Mouse (Mus musculus) forebrain, embryonic 14.5 days (tissue): Measurements from ENCODE around the gene Map2k5. TPM values are rescaled to one million over a fixed set of nuclear protein-coding genes. Genes with fewer than 3 reads are reported as not detected.

Experiments
- ATAC-seq: fragments of 200-750 bp; cut with Nextera tagmentation; 2 replicates; pipeline ENCODE4 v1.8.0; 2017; ENCODE audit warnings: mild to moderate bottlenecking, moderate library complexity
- DNase-seq: peaks from one replicate; pipeline ENCODE4 v3.0.0-alpha.2; 2015; ENCODE audit warnings: low spot score
- H3K27ac ChIP-seq: fragments of 300-500 bp; sonication (generic); 2 replicates; pipeline ENCODE4 v1.5.1; 2014; ENCODE audit warnings: low read depth, mild to moderate bottlenecking, control low read depth, low read length, moderate library complexity
- H3K27me3 ChIP-seq: fragments of 300-500 bp; sonication (generic); replicated peaks from 2 replicates; pipeline ENCODE4 v1.6.1; 2014; ENCODE audit warnings: low read length, control low read depth, mixed read lengths; ENCODE audit not compliant: control insufficient read depth, insufficient read depth
- H3K36me3 ChIP-seq: fragments of 300-500 bp; sonication (generic); 2 replicates; pipeline ENCODE4 v1.6.1; 2014; ENCODE audit warnings: low read length, control low read depth; ENCODE audit not compliant: control insufficient read depth, insufficient read depth
- H3K4me1 ChIP-seq: fragments of 300-500 bp; sonication (generic); 2 replicates; pipeline ENCODE4 v1.6.1; 2014; ENCODE audit warnings: antibody characterized with exemption, low read length, control low read depth; ENCODE audit not compliant: control insufficient read depth, insufficient read depth
- H3K4me2 ChIP-seq: fragments of 300-500 bp; sonication (generic); 2 replicates; pipeline ENCODE4 v1.6.1; 2014; ENCODE audit warnings: mild to moderate bottlenecking, control low read depth, low read length
- H3K4me3 ChIP-seq: fragments of 300-500 bp; sonication (generic); 2 replicates; pipeline ENCODE4 v1.5.1; 2014; ENCODE audit warnings: low read depth, low read length, control low read depth
- H3K9ac ChIP-seq: fragments of 300-500 bp; sonication (generic); 2 replicates; pipeline ENCODE4 v1.6.1; 2014; ENCODE audit warnings: mild to moderate bottlenecking, low read length, control low read depth, moderate library complexity
- H3K9me3 ChIP-seq: fragments of 300-500 bp; sonication (generic); replicated peaks from 2 replicates; pipeline ENCODE4 v1.6.1; 2016; ENCODE audit warnings: low read length, control low read depth, mixed read lengths; ENCODE audit not compliant: control insufficient read depth
- WGBS: fragments of 180-500 bp; shearing (Covaris S2); extraction: QIAGEN DNeasy Blood & Tissue Kit; methylation state at CpG from one replicate; pipeline ENCODE4 v1.1.7; 2014; 5-methylcytosine and 5-hydroxymethylcytosine counted together
- polyA plus RNA-seq: library from polyadenylated mRNA; unstranded; fragments of >200 nt; fragmentation: Nextera tagmentation; extraction: Ambion mirVana; gene quantifications from 2 replicates; pipeline ENCODE4 v1.2.1, GENCODE M21; 2014

The Map2k5 gene
- polyA plus RNA-seq, 1 experiment from 2014 or later: 40.3 TPM

DNA sequence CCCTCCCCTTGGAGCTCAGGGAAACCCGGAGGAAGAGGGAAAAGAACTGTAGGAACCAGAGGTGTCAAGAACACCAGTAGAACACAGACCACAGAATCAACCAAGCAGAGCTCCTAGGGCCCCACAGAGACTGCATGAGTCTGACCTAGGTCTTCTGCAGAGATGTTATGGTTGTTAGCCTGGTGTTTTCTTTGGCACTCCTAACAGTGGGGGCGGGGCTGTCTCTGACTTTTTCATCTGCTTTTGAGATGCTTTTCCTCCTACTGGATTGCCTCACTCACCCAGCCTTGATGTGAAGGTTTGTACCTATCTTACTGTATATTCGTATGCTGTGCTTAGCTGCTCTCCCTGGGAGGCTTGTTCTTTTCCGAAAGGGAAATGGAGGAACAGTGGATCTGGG lies 23.5 kb downstream of the Map2k5 start:
- H3K4me3 ChIP-seq: no peak overlapping the region
- H3K4me1 ChIP-seq: no peaks in the 10 kb centered on the region
- no peaks in the 10 kb centered on the region for H3K9me3 ChIP-seq
- no peaks in the 10 kb centered on the region for H3K36me3 ChIP-seq
- ATAC-seq (no peak), DNase-seq (no peak)
- 91% methylated on average over 4 of the region's 4 CpGs for WGBS
- H3K4me2 ChIP-seq: no peak overlapping the region
- no peak overlapping the region for H3K27ac ChIP-seq
- H3K27me3 ChIP-seq: no peaks in the 10 kb centered on the region
- H3K9ac ChIP-seq: no peak overlapping the region

DNA sequence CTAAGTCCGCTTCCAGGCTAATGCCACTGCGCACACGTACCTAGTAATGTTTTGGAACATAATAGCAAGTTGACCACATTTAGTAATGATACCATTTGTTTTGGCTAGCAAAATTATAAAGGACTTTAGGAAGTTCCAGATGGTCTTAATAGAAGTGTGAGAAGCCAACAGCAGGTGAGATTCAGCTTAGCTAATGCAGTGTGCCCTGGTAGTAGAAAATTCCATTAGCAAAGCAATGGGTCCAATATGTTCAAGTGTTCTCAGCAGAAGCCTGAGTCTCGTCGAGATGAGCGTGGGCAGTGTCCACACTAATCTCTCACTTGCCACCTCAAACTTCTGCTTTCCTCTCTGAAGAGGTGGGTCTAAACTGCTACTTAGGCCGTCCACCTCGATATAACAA lies 27.7 kb downstream of the Map2k5 start:
- no peaks in the 10 kb centered on the region for H3K4me1 ChIP-seq
- no peaks in the 10 kb centered on the region for H3K27me3 ChIP-seq
- H3K9me3 ChIP-seq: no peaks in the 10 kb centered on the region
- H3K9ac ChIP-seq: no peak overlapping the region
- H3K36me3 ChIP-seq: no peaks in the 10 kb centered on the region
- no peak overlapping the region for H3K27ac ChIP-seq
- DNase-seq (no peak), ATAC-seq (no peak)
- no peak overlapping the region for H3K4me3 ChIP-seq
- 88% methylated on average over 8 of the region's 8 CpGs for WGBS
- no peak overlapping the region for H3K4me2 ChIP-seq

DNA sequence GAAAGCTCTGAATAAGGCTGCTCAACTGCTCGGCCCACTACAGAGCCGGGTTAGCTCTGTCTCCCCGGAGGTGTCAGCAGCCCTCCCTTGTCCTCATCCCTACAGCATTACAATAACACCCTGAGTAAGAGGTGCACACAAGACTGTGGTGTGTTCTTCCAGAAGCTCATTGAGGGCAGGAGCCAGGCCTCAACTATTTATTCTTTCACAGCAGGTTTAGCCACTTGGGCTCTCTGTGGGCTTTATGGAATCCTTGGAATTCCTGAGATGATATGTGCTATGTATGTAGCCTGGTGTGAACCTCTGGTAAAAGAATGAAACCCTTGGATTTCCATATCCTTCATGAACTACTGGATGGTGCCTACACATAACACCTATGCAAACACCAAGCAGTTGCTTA lies 28.5 kb downstream of the Map2k5 start:
- Histone ChIP-seq H3K9me3 (no peaks in the 10 kb centered on the region), H3K27ac (no peak overlapping the region), H3K4me3 (no peak overlapping the region), H3K36me3 (no peaks in the 10 kb centered on the region), H3K9ac (no peak overlapping the region), H3K27me3 (no peaks in the 10 kb centered on the region), H3K4me1 (no peaks in the 10 kb centered on the region), H3K4me2 (no peak overlapping the region)
- DNase-seq (no peak), ATAC-seq (no peak)
- 88% methylated on average over 3 of the region's 3 CpGs for WGBS

- H3K36me3 ChIP-seq: no peaks in the 10 kb centered on the region
- H3K9ac ChIP-seq: no peak overlapping the region
- DNase-seq (no peak), ATAC-seq (no peak)
- H3K4me1 ChIP-seq: no peaks in the 10 kb centered on the region
- WGBS: 53% methylated on average over 1 of the region's 1 CpGs
- no peak overlapping the region for H3K4me2 ChIP-seq
- H3K4me3 ChIP-seq: no peak overlapping the region
- H3K27me3 ChIP-seq: no peaks in the 10 kb centered on the region
- no peak overlapping the region for H3K27ac ChIP-seq
- H3K9me3 ChIP-seq: no peaks in the 10 kb centered on the region
Observed at GRCm38 (mm10) chr9:63348146-63348545, 29.6 kb downstream of the Map2k5 start.

- no peaks in the 10 kb centered on the region for H3K36me3 ChIP-seq
- ATAC-seq (no peak), DNase-seq (no peak)
- no peak overlapping the region for H3K4me2 ChIP-seq
- WGBS: 85% methylated on average over 6 of the region's 6 CpGs
- H3K27ac ChIP-seq: no peak overlapping the region
- no peaks in the 10 kb centered on the region for H3K9me3 ChIP-seq
- no peak overlapping the region for H3K4me3 ChIP-seq
- H3K9ac ChIP-seq: no peak overlapping the region
- no peaks in the 10 kb centered on the region for H3K4me1 ChIP-seq
- no peaks in the 10 kb centered on the region for H3K27me3 ChIP-seq
Observed at GRCm38 (mm10) chr9:63346029-63346428, 31.7 kb downstream of the Map2k5 start.

DNA sequence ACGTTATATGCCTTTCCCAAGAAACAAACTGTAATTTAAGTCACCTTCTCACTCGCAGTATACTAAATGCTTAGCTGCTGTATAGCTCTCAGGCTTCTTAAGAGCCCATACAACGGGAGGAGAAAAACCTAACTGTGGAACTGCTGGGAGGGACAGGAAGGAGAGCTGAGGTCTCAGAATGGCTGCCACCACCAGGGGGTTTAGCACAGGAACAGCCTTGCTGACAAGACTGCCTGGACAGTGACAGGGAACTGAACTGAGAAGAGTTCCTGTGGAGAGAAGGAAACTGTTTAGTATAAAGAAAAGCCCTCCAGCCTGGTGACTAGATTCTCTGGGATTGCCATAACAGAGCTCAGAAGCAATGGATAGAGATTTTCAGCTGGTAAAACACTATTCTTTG lies 35.9 kb downstream of the Map2k5 start:
- WGBS: 63% methylated on average over 3 of the region's 3 CpGs
- no peak overlapping the region for H3K4me2 ChIP-seq
- no peak for ATAC-seq

DNA sequence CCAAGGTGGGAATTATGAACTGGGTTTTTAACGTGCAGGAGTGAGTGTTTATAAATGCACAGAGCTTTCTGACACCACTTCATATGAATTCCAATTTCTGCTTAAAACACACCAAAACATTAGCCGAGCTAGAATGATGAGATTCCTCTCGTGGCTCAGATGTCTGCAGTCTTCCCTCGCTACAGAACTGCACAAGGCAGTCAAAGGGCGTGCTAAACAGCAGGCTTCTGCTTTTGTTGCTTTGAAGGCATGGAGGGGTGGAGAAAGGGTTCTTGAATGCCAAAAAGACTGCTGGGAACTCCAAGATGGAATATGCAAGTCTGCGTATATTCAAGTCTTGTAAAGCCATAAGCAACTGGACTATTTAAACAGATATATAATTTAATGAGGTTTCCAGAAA lies 38.4 kb downstream of the Map2k5 start:
- peaks cover 5% of the 10 kb centered on the region for H3K4me1 ChIP-seq
- H3K4me3 ChIP-seq: no peak overlapping the region
- no peak overlapping the region for H3K27ac ChIP-seq
- ATAC-seq (no peak), DNase-seq (peak; percentile 31)
- no peak overlapping the region for H3K4me2 ChIP-seq
- no peaks in the 10 kb centered on the region for H3K27me3 ChIP-seq
- peaks cover 11% of the 10 kb centered on the region; the same call in 1 of the 2 replicates for H3K36me3 ChIP-seq
- no peaks in the 10 kb centered on the region for H3K9me3 ChIP-seq
- no peak overlapping the region for H3K9ac ChIP-seq
- 28% methylated on average over 6 of the region's 6 CpGs for WGBS

More for the DNA sequence above, 35.9 kb downstream of the Map2k5 start:
- no peak for DNase-seq
- no peak overlapping the region for H3K27ac ChIP-seq
- H3K9ac ChIP-seq: no peak overlapping the region
- no peak overlapping the region for H3K4me3 ChIP-seq
- peaks cover 6% of the 10 kb centered on the region; the same call in 1 of the 2 replicates for H3K36me3 ChIP-seq
- no peaks in the 10 kb centered on the region for H3K9me3 ChIP-seq
- no peaks in the 10 kb centered on the region for H3K27me3 ChIP-seq
- H3K4me1 ChIP-seq: peaks cover 5% of the 10 kb centered on the region

- no peak for DNase-seq
Observed at GRCm38 (mm10) chr9:63338716-63339115, 39.0 kb downstream of the Map2k5 start.

DNA sequence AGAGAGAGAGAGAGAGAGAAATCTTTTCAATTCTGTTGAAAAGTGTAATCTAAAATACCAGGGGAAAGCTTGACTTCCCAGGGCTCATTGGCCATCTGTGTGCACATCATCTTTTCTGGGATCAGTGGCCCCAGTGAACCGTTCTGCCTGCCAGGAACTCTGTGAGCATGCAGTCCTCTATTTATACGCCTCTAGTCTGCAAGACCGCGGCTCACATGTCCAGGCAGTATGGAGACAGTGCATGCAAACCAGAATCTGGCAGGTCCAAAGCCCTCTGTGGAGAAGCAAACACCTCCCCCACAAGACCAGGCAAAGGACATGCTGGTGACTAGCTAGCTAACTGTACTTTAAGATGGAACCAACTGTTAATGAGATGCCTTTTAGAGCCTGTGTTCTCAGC lies 41.9 kb downstream of the Map2k5 start:
- H3K9me3 ChIP-seq: no peaks in the 10 kb centered on the region
- H3K4me1 ChIP-seq: peaks cover 5% of the 10 kb centered on the region
- WGBS: 95% methylated on average over 4 of the region's 4 CpGs
- ATAC-seq (no peak), DNase-seq (no peak)
- no peak overlapping the region for H3K4me3 ChIP-seq
- no peak overlapping the region for H3K4me2 ChIP-seq
- H3K36me3 ChIP-seq: peaks cover 21% of the 10 kb centered on the region
- H3K9ac ChIP-seq: no peak overlapping the region
- no peak overlapping the region for H3K27ac ChIP-seq
- H3K27me3 ChIP-seq: no peaks in the 10 kb centered on the region

More at GRCm38 (mm10) chr9:63338716-63339115, 39.0 kb downstream of the Map2k5 start:
- Histone ChIP-seq H3K9me3 (no peaks in the 10 kb centered on the region), H3K9ac (no peak overlapping the region), H3K4me3 (no peak overlapping the region), H3K36me3 (peaks cover 13% of the 10 kb centered on the region), H3K27me3 (no peaks in the 10 kb centered on the region), H3K27ac (no peak overlapping the region), H3K4me2 (no peak overlapping the region), H3K4me1 (peaks cover 5% of the 10 kb centered on the region)
- no peak for ATAC-seq
- whole genome bisulfite sequencing: 70% methylated on average over 6 of the region's 6 CpGs
